44 mouse cellular contexts compared by ENCODE assay signal in genomic region chr1:18268845-18269244, GRCm38 (mm10). TPM values are rescaled to one million over a fixed set of nuclear protein-coding genes. Genes with fewer than 3 reads are reported as not detected.
"Had no signal": no experiment of that assay in that cellular context is flagged by ENCODE, and none has a peak within 500 bp of the region (broad histone marks: within the 10 kb centered on the region; RNA-seq: fewer than 3 reads in every experiment).

No protein-coding gene starts in this region.

- H3K4me2 ChIP-seq: heart, embryonic 12.5 days; hindbrain, embryonic 13.5 days; hindbrain, embryonic 15.5 days; kidney, embryonic 15.5 days; limb, embryonic 13.5 days; limb, embryonic 15.5 days; liver, embryonic 13.5 days; liver, embryonic 15.5 days had no signal

- H3K4me3 ChIP-seq: gastrocnemius, adult 2 months; heart, embryonic 10.5 days; heart, embryonic 12.5 days; hindbrain, embryonic 13.5 days; hindbrain, embryonic 15.5 days; kidney, embryonic 15.5 days; limb, embryonic 13.5 days; limb, embryonic 15.5 days; liver, embryonic 13.5 days; liver, embryonic 15.5 days had no signal

- DNase-seq: gastrocnemius, adult 2 months; gastrocnemius, postnatal 10 days; gastrocnemius, postnatal 25 days; heart, adult 18-20 months; heart, postnatal 10 days; kidney, adult 11 months; kidney, adult 2 months; kidney, adult 9 months; kidney, postnatal 14 days; kidney, postnatal 36 days; layer of hippocampus, adult 9-11 months; layer of hippocampus, postnatal 36 days; left cerebral cortex, postnatal 4 days; liver, embryonic 13.5 days; liver, postnatal 0 days had no signal

- H3K27ac ChIP-seq: gastrocnemius, adult 2 months; heart, embryonic 10.5 days; hindbrain, embryonic 13.5 days; hindbrain, embryonic 15.5 days; hindbrain, postnatal 0 days; kidney, embryonic 15.5 days; kidney, postnatal 0 days; limb, embryonic 13.5 days; limb, embryonic 15.5 days; liver, embryonic 13.5 days; liver, embryonic 15.5 days had no signal

- ATAC-seq: hindbrain, postnatal 0 days; intestine, embryonic 16.5 days; liver, postnatal 0 days had no signal

- H3K9me3 ChIP-seq: heart, embryonic 10.5 days; heart, embryonic 12.5 days; hindbrain, embryonic 13.5 days; hindbrain, embryonic 15.5 days; kidney, embryonic 15.5 days; limb, embryonic 13.5 days; limb, embryonic 15.5 days; liver, embryonic 13.5 days; liver, embryonic 15.5 days had no signal

- H3K36me3 ChIP-seq: heart, embryonic 10.5 days; heart, embryonic 12.5 days; hindbrain, embryonic 13.5 days; hindbrain, embryonic 15.5 days; kidney, embryonic 15.5 days; limb, embryonic 13.5 days; limb, embryonic 15.5 days; liver, embryonic 13.5 days; liver, embryonic 15.5 days had no signal

- H3K9ac ChIP-seq: heart, embryonic 12.5 days; hindbrain, embryonic 13.5 days; hindbrain, embryonic 15.5 days; kidney, embryonic 15.5 days; limb, embryonic 13.5 days; limb, embryonic 15.5 days; liver, embryonic 13.5 days; liver, embryonic 15.5 days; liver, postnatal 0 days had no signal

- H3K27me3 ChIP-seq: heart, embryonic 12.5 days; hindbrain, embryonic 13.5 days; hindbrain, embryonic 15.5 days; kidney, embryonic 15.5 days; limb, embryonic 13.5 days; limb, embryonic 15.5 days; liver, embryonic 13.5 days; liver, embryonic 15.5 days had no signal

- H3K4me1 ChIP-seq: heart, embryonic 10.5 days; heart, embryonic 12.5 days; hindbrain, embryonic 13.5 days; hindbrain, embryonic 15.5 days; kidney, embryonic 15.5 days; limb, embryonic 13.5 days; limb, embryonic 15.5 days; liver, embryonic 13.5 days; liver, embryonic 15.5 days had no signal

RNA-seq across cellular contexts. Expression of gene Defb41, which starts 3.9 kb away (rescaled TPM):
- total RNA-seq: gastrocnemius, adult 2 months; gastrocnemius, postnatal 10 days; gastrocnemius, postnatal 25 days; gastrocnemius, postnatal 4 days; heart, adult 18-20 months; heart, adult 8-10 months; heart, postnatal 10 days; heart, postnatal 25 days; hematopoietic stem cell, adult 5-6 weeks; hindbrain, postnatal 0 days; layer of hippocampus, adult 18-20 months; layer of hippocampus, adult 8-10 months; layer of hippocampus, postnatal 14 days; layer of hippocampus, postnatal 36 days; left cerebral cortex, adult 18-20 months; left cerebral cortex, adult 8-10 months; left cerebral cortex, postnatal 10 days; left cerebral cortex, postnatal 25 days; left cerebral cortex, postnatal 4 days; liver, adult 2 months had no signal
- polyA plus RNA-seq: heart, embryonic 10.5 days; heart, embryonic 12.5 days; heart, embryonic 14.5 days; heart, embryonic 16.5 days; hindbrain, embryonic 11.5 days; hindbrain, embryonic 13.5 days; hindbrain, embryonic 15.5 days; hindbrain, postnatal 0 days; intestine, embryonic 14.5 days; intestine, embryonic 16.5 days; kidney, adult 2 months; kidney, embryonic 15.5 days; kidney, postnatal 0 days; large intestine, adult 2 months; limb, embryonic 11.5 days; limb, embryonic 13.5 days; limb, embryonic 15.5 days; liver, adult 2 months; liver, embryonic 13.5 days; liver, embryonic 15.5 days; liver, postnatal 0 days had no signal

RNA-seq across cellular contexts. Expression of gene Defb18, which starts 31.6 kb away (rescaled TPM):
- total RNA-seq: gastrocnemius, adult 2 months; gastrocnemius, postnatal 10 days; gastrocnemius, postnatal 25 days; gastrocnemius, postnatal 4 days; heart, adult 18-20 months; heart, adult 8-10 months; heart, postnatal 10 days; heart, postnatal 25 days; hematopoietic stem cell, adult 5-6 weeks; hindbrain, postnatal 0 days; layer of hippocampus, adult 18-20 months; layer of hippocampus, adult 8-10 months; layer of hippocampus, postnatal 14 days; layer of hippocampus, postnatal 36 days; left cerebral cortex, adult 18-20 months; left cerebral cortex, adult 8-10 months; left cerebral cortex, postnatal 10 days; left cerebral cortex, postnatal 25 days; left cerebral cortex, postnatal 4 days; liver, adult 2 months had no signal
- polyA plus RNA-seq: heart, embryonic 10.5 days; heart, embryonic 12.5 days; heart, embryonic 14.5 days; heart, embryonic 16.5 days; hindbrain, embryonic 11.5 days; hindbrain, embryonic 13.5 days; hindbrain, embryonic 15.5 days; hindbrain, postnatal 0 days; intestine, embryonic 14.5 days; intestine, embryonic 16.5 days; kidney, adult 2 months; kidney, embryonic 15.5 days; kidney, postnatal 0 days; large intestine, adult 2 months; limb, embryonic 11.5 days; limb, embryonic 13.5 days; limb, embryonic 15.5 days; liver, adult 2 months; liver, embryonic 13.5 days; liver, embryonic 15.5 days; liver, postnatal 0 days had no signal
